Mouse (Mus musculus): Measurements from ENCODE around the gene Zmynd10.
A peak's percentile ranks its signal among the peaks of the same experiment; 100 is the strongest.

Gene Zmynd10

DNA sequence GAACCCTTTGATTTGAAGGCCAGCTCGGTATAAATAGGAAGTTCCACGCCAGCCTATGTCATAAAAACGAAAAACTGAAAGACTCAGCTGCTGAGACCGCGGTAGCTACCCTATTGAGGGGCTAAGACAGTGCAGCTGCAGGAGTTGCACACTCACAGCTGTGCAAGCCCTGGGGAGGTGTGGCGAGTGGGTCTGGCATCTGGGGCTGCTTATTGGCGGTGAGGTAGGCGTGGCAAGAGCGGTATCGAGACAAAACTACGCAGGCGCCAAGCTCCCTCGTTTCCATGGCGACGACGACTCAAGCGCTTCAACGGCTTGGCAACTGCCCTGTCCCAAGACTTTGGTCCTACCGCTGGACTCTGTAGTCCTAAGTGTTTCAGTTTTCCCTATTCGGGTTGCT, at the start of gene Zmynd10:
TSS of gene Zmynd10 (plus strand) at position 273 of the 400 bp plus-strand sequence.
- DNase-seq (ENCODE audit: inconsistent age in 2 of 2, low spot score in 1 of 2), result peak; percentile 94 to 97

DNA sequence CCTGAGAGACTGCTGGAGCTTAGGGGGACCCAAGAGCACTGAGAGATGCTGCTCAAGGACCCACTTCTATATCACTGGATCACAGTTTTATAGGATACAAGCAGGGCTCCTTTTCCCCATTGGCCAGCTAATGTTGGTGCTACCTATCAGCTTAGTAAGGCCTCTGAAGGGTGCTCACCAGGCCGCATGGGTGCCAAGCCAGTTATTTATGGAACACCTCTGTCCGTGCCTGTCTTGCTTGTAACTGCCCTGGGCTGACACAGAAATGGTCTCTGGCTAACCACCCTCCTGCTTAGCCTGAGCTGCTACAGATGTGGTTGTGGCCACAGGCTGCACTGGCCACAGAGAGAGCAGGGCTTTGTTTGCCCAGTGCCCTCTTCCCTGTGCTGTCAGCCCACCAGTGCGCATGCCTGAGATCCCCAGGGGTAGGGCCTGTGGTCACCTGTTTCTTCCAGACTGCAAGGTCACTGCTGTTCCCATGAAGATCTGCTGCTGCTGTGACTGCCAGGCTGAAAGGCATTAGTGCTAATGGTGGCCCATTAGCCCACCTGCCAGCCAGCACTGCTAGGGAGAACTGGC, 46.3 kb upstream of the Zmynd10 start:
- no peak for DNase-seq (ENCODE audit: inconsistent age in 2 of 2, low spot score in 1 of 2)

DNA sequence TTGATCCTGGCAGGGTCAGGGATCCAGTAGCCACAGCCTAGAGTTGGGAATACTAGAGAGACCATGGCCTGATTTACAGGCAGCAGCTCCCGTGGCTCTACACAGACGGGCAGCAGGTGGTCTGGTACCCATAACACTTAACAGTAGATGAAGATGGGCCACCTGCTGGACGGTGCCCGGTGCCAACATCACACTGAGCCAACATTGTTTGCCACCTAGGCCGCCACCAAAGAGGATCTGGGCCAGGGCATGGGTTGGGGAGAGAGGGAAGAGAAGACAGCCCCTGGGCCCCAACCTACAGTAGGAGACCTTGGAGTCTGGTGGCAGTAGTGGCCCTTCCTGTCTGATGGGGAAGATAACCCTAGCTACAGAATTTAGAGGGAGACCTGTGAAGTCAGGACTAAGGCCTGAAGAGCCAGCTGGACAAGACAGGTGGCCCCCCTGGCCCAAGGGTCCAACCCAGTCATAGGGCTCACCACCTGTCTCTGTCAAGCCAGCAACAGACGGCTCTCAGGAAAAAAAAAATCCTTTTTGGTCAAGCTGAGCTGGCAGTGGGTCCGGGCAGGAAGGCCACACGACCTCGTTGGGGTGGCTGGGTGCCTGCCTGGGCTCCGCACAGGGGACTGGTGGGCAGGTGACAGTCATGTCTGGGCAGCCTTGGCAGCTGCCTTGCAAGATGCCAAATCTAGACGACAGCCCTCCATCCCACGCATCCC, 44.8 kb upstream of the Zmynd10 start:
- DNase-seq (ENCODE audit: inconsistent age in 2 of 2, low spot score in 1 of 2), result no peak

DNA sequence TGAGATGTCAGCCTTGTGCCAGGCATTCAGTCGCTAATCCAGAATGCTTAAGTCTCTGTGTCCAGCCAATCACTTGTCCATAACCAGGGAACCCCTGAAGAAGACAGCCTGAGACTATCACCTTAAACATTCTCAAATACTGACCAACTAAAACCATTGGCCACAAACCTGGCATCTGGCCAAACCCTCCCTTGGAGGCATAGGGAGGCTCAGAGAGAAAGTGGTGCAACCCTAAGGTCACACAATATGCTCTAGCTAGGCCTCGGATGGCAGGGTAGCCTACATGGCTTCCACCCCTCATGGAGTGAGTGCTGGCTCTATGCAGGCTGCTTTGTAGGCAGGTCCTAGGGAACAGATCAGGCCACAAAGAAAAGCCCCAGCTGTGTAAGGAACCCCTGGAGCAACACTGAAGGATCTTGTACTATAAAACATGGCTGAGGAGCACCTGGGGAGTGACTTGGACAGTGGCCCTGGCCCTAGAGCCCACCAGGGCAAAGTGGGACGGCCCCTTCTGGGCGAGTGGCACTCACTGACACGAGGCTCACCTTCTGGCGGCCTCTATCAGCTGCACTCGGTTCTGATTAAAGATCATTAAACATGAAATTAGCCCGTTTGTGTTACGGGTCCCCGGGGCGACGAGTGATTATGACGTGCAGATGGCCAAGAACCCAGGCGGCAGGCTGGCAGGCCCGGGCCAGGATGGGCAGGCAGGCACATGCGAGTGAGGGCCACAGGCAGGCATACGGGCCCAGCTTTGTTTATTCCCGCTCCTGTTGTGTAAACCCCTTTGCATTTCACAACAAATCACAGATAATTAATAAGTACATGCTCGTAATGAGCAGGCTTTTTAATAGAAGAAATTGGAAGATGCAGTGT, 42.2 kb upstream of the Zmynd10 start:
- no peak for DNase-seq (ENCODE audit: inconsistent age in 2 of 2, low spot score in 1 of 2)

DNA sequence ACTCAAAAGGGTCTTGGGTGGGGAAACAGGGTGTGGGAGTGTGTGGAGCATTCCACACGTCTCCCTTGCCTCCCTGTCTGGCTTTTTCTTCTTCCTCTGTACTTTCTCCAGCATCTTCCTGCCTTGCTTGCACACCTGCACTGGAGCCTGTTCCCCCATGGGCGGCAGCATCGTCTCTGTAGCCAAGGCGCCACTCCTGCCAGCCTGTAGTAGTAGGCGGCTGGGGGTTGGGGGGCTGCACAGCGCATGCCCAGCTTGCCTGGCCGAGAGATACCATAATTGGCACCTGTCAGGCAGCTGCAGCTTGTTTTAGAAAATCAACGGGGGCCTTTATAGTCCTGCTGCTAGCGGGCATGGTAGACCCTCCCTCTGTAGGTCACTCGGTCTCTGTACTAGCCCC, 38.8 kb upstream of the Zmynd10 start:
- no peak for DNase-seq (ENCODE audit: inconsistent age in 2 of 2, low spot score in 1 of 2)

DNA sequence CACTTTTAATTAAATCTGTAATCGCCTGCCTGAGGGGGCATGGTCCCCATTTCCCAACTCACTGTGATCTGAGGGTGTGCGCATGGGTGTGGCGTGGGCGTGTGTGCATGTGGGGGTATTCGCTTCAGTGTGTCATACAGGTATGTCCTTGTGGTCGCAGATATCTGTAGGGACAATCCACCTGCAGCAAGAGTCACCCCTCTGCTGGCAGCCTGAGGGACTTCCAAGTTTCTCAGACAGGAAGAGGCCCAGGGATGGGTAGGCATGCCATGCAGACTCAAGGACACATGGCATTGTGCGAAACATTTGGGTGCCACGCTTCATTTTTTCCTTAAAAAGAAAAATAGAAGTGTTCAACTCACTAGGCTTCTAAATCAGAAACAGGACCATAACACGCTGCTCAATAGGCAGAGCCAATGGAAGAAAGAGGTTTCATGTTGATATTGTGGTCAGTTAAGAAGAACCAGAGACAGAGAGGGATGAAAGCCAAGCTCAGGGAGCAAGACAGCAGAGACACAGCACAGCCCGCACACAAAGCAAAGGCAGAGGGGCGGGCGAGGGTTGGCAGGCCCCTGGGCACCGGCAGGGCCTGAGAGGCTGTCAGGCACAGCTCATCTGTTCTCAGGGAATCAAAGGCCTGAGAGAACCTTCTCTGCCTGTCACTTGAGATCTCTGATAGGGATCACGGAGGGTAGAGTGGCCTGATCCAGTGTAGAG, 36.6 kb upstream of the Zmynd10 start:
- no peak for DNase-seq (ENCODE audit: inconsistent age in 2 of 2, low spot score in 1 of 2)

DNA sequence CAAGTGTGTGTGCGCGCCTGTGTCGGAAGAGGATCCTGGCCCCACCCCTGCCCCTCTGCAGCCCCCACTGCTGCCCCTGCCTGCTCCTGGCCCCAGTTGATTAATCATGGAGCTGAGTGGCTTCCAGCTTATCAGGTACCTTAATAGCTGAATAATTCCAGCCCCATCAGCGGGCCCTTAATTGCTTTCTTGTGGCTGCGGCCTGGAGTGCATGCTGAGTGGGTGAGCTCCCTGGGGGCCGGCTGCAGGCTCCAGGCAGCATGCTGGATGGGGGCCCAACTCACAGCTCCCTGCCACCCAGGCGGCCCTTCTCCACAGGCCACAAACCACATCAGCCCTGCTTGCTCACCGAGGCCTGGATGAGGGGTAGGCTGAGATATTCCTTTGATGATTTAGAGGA, 35.7 kb upstream of the Zmynd10 start:
- peak; percentile 31 to 43 for DNase-seq (ENCODE audit: inconsistent age in 2 of 2, low spot score in 1 of 2)

DNA sequence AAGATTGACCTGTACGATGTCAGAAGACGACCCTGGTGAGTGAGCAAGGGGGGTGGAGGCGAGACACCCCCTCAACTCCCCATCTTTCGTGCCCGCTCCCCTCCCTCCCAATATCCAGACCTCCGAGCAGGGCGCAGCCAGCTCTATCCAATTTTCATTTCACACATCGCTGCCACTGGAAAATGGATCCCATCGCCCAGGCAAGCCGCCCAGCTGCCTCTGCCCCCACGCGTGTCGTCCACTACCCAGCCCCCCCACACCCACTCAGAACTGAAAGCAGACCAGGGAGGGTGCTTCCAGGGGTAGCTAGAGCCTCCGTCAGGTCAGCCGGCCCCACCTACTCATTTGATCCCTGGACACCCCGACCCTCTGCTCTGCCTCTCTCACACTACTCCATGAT, 34.8 kb upstream of the Zmynd10 start:
- no peak for DNase-seq (ENCODE audit: inconsistent age in 2 of 2, low spot score in 1 of 2)

DNA sequence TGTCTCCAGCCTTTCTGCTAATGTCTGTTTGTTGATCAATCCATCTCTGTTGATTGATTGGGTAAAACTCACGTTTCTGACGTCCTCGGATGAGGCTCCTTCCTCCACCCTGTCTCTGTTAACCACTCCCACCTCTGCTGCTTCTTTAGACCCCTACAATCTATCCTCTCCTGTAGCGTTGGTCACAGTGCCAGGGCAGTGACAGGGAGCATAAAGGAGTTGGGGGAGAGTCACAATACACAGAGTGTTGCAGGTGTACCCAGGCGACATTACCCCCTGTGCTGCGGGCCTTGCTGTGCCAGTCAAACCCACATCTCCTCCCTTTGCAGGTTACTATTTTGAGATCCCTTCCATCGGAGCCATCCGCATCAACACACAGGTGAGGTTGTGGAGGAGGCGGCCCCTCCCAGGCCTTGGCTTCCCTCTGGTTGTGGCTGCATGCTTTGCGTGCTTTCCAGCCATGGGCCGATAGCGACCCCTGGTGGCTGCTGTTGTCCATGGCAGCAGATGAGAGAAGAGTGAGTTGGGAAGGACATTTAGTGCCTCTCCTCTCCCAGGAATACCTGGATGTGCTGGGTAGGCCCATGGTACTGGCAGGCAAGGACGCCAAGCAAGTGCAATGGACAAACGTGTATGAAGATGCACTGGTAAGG, 32.7 kb upstream of the Zmynd10 start:
- peak; percentile 79 to 94 for DNase-seq (ENCODE audit: inconsistent age in 2 of 2, low spot score in 1 of 2)

DNA sequence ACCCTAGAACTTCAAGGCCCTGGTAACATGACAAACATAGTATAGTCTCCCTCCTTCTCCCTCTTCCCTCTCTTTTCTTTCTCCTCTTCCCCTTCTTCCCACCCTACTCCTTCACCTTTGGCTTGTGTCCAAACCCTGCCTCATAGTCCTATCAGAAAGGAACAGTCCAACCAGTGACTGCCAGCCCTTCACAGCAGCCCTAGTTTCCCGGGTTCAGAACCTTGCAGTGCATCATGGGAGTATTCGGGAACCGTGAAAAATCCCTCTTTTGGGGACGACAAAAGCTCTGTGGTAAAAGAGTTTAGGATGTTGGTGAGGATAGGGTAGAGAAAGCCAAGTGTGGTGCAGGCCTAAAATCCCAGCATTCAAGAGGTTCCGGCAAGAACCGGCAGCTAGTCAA, 26.8 kb upstream of the Zmynd10 start:
- DNase-seq (ENCODE audit: inconsistent age in 2 of 2, low spot score in 1 of 2), result no peak

DNA sequence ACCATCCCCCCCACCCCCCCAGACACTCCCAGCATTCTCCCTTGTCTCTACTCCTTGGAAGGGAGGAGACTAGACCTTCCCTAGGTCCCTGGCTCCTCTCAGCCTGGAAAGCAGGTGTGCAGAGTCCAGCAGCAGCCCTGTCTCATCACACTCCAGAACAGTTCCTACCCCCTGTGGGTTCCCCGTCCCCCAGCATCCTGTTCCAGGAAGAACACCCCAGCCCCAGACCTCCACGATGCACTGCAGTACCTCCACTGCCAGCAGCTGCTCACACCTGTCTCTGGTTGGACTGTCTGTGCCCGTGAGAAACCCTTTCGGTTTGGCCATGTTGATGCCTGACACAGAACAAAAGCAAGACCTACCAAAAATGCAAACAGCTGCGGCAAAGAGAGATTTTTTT, 25.9 kb upstream of the Zmynd10 start:
- DNase-seq (ENCODE audit: inconsistent age in 2 of 2, low spot score in 1 of 2), result no peak

DNA sequence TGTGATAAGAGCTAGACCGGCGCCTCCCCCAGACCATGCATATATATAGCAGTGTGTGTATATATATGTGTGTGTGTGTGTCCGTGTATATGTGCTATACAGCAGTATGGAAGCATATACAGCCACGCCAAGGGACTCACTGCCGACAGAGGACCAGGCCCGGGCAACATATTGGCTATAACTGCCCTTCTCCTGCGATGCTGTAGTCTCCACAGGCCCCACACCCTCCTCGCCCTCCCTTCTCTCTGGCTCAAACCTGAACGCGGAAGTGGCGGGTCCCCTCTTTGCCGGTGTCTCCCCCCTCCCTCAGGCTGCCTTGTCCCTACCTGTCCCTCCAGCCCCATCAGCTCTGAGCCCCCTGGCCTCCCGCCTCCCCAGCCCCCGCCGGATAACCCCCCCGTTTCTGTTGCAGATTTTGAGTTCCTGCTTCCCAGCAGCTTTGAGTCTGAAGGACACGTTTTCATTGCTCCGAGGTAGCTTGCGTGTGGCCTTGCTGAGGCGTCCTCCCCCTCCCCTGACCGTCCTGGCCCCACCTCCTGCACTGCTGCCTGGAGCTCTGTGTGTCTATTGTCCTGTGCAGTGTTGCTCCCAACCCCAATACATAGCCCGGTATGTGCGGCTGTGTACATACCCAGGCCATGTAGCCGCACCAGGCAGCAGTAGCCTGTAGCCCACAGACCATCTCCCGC, 25.2 kb upstream of the Zmynd10 start:
- DNase-seq (ENCODE audit: inconsistent age in 2 of 2, low spot score in 1 of 2), result peak; percentile 48 to 80

DNA sequence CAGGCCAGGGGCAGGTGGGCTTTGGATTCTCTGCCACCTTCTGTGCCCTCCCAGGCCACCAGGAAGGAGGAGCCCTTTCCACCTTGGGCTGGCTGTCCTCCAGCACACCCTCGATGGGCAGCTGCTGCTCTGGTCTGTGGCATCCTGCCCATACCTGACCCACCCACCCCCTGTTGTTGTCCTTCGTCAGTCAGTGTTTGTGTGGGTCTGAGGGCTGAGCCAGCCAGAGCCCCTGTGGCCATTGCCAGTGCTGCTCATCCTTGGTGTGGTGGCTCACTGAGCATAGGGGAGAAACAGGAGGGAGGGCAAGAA, 24.7 kb upstream of the Zmynd10 start:
- no peak for DNase-seq (ENCODE audit: inconsistent age in 2 of 2, low spot score in 1 of 2)

DNA sequence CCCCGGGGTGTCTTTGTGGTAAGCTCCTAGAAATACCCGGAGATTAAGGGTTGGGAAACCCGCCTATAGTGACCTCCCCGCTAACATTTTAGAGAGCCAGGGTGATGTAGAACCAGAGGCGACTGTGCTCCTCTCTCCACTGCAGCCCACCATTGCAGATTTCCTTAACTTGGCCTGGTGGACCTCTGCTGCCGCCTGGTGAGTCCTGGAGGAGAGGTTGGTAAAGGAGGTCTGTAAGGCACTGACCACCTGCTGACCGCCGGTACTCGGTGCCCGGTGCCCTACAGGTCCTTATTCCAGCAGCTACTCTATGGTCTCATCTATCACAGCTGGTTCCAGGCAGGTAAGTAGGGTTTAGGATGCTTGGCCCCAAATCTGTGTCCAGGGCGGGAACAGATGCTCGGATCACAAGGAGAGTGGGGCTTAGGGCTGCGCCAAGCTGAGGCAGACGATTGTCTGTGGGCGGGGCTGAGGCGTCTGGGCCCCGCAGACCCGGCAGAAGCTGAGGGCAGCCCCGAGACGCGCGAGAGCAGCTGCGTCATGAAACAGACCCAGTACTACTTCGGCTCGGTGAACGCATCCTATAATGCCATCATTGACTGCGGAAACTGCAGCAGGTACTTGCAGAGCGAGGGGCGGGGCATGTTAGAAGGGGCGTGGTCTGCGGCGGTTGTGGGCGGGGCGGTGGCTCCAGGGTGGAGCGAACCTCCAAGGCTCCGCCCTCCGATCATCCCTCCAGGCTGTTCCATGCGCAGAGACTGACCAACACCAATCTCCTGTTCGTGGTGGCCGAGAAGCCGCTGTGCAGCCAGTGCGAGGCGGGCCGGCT, 20.7 kb upstream of the Zmynd10 start:
- DNase-seq (ENCODE audit: inconsistent age in 2 of 2, low spot score in 1 of 2), result peak; percentile 81 to 91

DNA sequence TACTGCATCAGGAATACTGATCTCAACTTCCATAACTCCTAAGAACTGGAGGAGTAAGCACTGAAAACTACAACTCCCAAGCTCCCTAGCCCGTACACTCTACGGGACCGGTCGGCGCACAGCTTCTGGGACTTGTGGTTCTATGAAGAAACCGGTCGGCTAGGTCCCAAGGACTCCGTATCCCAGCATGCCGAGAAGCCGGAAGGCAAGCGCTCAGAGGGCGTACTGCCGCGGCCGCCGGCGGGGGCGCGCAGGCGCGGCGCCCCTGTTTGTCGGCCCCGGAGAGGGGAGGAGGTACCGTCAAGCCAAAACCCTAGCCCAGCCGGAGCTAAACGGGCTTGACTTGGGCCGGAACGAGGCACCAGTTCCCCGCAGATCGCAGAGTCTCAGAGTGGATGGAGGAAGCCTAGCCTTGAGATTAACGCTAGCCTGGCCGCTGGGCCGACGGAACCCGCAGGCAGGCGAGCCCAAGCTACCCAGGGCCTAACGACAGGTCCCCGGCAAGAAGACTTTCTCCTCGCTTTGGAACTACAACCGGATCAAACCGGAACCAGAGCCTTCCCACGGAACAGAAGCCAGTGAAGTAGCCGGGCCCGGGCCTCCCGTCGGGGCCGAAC, 13.2 kb upstream of the Zmynd10 start, which contains the start of gene Tmem115:
TSS of gene Tmem115 (plus strand) at position 155 of the 617 bp plus-strand sequence.
- DNase-seq (ENCODE audit: inconsistent age in 2 of 2, low spot score in 1 of 2), result peak; percentile 96 to 97

DNA sequence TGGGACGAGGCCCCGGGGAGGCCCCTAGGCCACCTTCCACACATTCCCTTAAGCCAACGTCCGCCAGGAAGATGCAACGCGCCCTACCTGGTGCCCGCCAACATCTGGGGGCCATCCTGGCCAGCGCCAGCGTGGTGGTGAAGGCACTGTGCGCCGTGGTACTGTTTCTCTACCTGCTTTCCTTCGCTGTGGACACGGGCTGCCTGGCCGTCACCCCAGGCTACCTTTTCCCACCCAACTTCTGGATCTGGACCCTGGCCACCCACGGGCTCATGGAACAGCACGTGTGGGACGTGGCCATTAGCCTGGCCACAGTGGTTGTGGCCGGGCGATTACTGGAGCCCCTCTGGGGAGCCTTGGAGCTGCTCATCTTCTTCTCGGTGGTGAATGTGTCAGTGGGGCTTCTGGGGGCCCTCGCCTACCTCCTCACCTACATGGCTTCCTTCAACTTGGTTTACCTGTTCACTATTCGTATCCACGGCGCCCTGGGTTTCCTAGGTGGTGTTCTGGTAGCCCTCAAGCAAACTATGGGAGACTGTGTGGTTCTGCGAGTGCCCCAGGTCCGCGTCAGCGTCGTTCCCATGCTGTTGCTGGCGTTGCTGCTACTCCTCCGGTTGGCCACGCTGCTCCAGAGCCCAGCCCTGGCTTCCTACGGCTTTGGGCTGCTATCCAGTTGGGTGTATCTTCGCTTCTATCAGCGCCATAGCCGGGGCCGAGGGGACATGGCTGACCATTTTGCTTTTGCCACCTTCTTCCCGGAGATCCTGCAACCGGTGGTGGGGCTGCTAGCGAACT, 12.5 kb upstream of the Zmynd10 start:
- DNase-seq (ENCODE audit: inconsistent age in 2 of 2, low spot score in 1 of 2), result peak; percentile 56 to 73

DNA sequence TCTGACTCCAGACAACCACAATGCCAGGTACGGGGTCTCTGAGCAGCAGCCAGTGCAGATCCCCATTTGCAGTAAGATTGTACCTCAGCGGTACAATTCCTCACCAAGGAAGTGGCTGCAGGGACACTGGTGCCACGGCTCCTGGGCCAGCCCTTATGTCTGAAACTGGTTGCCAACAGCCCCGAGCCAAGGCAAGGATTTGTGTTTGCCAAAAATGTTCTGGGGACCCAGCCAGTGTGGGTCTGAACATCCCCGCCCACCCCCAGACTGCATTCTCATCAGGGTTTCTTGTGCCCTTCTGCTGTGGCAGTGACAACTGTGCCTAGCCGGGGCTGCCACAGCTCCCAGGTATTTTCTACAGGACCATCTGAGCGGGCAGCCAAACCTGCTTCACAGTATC, 8.9 kb upstream of the Zmynd10 start:
- DNase-seq (ENCODE audit: inconsistent age in 2 of 2, low spot score in 1 of 2), result no peak

DNA sequence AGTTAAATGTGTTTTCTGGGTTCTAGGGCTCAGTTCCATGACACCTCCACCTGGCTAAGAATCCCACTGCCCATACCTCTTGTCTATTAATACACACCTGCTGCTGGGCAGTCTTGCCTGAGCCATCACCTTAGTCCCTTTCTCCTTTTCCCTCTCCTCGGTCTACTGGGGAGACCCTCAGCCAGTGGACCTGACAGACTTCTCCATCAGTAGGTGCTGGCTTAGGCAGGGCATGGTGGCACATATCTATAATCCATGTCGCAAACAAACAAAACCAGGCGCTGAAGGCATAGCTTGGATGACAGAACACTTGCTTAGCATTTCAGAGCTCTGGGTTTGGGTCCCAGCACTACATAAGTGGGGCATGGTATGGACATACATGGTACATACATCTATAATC, 8.4 kb upstream of the Zmynd10 start:
- no peak for DNase-seq (ENCODE audit: inconsistent age in 2 of 2, low spot score in 1 of 2)

Measured in adrenal gland, adult (tissue).